Mouse (Mus musculus) gastrocnemius, postnatal 25 days (tissue): ENCODE results near the gene Rnf167. TPM values are rescaled to one million over a fixed set of nuclear protein-coding genes. Genes with fewer than 3 reads are reported as not detected.

Source experiments
- DNase-seq: peaks from one replicate; pipeline ENCODE4 v3.0.0; 2022
- total RNA-seq, 2 experiments: library from RNA; stranded (reverse); gene quantifications; 1 replicate in 1 of 2; 2 replicates in 1 of 2; pipeline ENCODE4 v1.2.3; 2021

The Rnf167 gene
- total RNA-seq, 2 experiments from 2014 or later: 29.5 to 32.6 TPM

- DNase-seq: peak; percentile 91
Measured at GRCm38 (mm10) chr11:70654923-70655570, 8.0 kb downstream of the Rnf167 start.

DNA sequence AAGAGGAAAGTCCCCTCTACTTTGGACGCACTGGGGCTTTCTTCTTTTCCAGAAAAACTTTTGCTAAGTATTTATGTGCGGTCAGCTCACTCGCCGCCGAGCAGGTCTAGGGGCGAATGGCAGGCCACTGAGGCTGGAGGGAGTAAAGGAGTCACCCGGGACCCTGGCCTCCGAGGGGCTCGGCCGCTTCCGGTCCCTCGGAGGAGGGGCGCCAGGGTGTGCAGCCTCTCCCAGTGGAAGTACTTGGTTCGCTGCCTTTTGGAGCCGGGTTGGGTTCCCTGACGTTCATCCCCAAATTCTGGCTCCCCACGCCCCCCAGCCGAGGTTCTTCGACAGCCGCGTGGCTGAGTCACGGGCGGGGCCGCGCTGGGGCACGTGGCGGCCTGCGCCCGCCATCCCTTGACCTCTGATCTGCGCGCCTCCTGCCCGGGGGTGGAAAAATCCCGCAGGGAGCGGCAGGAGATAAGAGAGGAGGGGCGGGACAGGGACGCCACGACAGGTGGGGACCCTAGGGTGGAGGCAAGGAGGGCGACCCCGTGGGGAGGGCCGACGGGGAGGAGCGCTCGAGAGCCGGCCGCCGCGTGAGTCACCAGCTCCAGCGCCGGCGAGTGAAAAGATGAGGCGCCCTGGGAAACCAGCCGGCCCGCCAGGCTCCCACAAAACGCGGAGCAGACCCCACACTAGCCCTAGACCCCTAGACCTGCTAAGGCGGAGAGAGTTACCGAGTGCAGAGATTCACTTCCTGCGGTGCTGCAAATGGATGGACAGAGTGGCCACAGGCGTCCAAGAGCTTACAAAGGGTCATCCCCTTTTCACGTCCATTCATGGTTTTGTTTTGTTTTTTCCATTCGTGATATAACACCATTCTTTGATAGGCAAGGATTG is 8.8 kb downstream of the Rnf167 start:
- DNase-seq: peak; percentile 79

DNA sequence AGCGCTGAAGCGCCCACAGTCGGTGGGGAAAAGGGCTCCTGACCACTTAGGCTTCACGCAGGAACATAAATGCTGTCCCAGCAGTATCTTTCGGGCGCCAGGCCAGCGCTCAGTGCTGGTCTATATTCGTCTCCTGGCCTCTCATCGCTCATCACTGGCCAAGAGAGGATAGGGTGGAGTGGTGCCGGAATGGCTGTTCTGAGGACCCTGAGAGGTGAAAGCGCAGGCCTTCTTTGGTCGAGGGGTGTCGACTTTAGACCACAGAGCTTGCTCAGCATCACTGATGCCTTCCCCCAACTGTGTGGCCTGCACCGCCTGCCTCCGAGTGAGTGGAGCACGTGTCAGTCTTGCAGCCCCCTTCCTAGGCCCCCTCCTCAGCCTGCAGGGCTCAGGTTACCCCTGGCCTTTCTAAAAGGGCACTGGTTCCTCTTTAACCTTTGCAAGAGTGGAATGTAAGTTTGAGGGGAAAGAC is 9.5 kb downstream of the Rnf167 start:
- DNase-seq: peak; percentile 86

DNA sequence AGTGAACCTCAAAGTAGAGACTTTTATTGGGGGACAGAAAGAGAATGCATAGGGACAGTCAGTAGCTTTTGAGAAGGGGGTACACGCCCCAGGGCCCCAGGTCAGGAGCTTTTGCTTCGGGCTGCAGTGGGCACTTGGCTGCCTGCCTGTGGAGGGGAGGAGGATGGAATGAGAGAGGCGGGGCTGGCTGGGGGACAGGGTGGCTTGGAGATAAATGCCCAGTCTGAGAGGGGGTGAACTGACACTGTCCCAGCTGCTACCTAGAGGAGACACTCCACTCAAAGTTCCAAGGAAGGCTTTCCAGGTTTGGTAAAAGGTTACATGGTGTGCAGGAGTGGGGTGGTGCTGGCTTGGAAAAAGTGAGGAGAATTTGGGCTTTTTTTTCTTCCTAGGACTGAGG is 9.9 kb downstream of the Rnf167 start, which contains the start of gene Eno3:
Gene Eno3 (plus strand): TSS at position 239 of the 400 bp plus-strand sequence.
- peak; percentile 79 for DNase-seq

DNA sequence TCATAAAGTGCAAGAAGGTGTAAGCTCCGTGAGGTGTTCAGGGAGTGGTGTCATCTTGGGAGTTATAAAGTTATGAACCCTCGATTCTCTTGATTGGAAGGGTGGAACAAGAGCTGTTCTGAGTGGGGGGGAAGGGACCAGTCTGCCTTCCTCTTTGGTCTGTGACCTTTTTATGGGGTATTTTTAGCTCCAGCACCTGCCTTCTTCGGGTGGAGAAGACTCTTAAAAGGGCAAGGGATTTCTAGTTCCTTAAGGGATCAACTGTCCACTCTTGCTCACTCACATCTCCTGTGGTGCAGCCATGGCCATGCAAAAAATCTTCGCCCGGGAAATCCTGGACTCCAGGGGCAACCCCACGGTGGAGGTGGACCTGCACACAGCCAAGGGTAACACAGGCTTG is 10.5 kb downstream of the Rnf167 start:
- DNase-seq: peak; percentile 57

- DNase-seq: no peak
Measured at GRCm38 (mm10) chr11:70657991-70658390, 11.0 kb downstream of the Rnf167 start.

DNA sequence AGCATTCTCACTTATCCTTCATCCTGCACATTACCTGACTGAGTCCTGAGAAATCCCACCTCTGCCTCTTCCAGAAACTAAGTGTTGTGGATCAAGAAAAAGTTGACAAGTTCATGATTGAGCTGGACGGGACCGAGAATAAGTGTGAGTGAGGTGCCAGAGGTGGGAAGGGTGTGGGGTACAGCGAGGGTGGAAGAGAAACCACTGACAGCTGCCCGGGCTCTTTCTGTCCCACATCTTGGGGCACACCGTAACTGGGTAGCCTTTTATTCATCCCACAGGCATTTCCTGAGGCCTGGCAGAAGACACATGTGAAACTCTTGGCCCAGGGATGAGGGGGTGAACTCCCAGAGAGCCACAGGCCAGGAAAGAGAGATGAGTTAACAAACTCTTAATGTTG is 11.5 kb downstream of the Rnf167 start:
- no peak for DNase-seq

- DNase-seq: no peak
Measured at GRCm38 (mm10) chr11:70658942-70659341, 11.9 kb downstream of the Rnf167 start.

GRCm38 (mm10) chr11:70660571-70660970 is 13.5 kb downstream of the Rnf167 start:
- DNase-seq: no peak

- DNase-seq: no peak
Measured at GRCm38 (mm10) chr11:70663101-70663500, 16.1 kb downstream of the Rnf167 start.

DNA sequence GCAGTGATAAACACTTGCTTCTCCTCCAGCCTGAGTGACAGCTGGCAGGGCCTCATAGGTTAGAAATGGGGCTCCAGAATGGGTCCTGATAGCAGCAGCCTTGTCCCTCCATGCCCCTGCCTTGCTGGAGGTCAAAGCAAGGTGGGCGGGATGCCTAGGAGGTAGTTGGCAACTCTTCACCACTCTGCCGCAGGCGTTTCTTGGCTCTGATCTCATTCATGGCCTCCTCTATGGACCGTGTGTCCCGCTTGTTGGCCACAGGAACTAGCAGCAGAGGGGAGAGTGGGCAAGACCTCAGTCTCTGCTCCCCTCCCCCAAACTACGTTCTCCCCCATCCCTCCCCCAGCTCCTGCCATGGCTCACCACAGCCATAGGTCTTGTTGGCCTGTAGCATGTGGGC is 16.9 kb downstream of the Rnf167 start:
- peak; percentile 64 for DNase-seq

DNA sequence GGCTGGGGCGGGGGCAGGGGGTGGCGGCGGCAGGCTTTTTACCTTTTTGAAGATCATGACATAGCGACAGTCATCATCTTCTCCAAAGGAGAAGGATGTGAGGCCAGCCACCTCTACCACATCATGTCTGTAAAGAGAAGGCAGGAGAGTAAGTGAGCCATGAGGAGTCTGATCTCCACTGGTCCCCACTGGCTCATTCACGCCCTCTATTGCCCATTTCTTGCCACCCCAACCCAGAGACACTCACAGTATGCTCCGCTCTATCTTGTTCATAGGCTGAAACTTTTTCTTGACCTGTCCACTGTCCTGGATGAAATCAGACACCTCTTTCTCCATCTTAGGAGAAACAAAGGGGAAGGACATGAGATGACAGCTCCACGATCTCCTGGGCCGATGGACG is 17.7 kb downstream of the Rnf167 start:
- DNase-seq: no peak

- no peak for DNase-seq
Measured at GRCm38 (mm10) chr11:70666687-70667086, 19.7 kb downstream of the Rnf167 start.

DNA sequence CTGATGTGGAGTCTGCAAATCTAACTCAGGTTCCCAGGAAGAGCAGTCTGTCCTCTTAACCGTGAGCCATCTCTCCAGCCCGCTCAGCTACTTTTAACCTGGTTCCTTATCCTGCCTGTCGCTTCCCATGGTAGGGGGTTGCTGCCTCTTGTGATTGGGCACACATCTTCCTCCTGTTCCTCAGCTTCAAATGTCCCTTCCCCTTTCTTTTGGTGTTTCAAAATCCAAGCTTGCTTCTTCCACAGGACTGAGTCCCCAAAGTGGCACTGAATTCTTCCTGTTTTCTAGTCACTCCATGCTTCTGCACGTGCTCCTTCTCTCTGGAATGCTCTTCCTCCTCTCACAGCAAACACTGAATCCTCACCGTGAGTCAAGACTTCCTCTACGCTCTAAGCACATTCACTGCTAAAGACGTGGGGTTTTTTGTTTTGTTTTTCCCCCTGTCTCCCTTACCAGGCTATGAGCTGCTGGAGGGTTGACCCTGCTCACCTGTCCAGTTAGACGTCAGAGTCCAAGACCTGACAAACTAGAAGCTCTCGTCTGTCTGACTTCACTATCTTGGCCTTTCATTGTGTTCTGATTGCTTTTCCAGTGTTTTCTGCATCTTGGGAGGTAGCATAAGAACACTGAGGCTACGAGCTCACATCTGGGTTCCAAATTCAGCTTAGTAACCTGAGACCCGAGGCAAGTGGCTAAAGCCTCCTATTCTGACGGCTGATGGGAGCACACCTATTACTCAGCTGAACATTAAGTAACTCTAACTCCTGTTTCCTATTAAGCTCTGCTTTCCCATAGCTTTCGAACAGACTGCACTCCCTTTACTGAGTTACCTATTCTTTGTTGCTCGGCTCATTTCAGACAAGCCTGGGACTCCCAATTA is 20.5 kb downstream of the Rnf167 start:
- no peak for DNase-seq

GRCm38 (mm10) chr11:70668335-70668770 is 21.3 kb downstream of the Rnf167 start:
- peak; percentile 84 for DNase-seq

DNA sequence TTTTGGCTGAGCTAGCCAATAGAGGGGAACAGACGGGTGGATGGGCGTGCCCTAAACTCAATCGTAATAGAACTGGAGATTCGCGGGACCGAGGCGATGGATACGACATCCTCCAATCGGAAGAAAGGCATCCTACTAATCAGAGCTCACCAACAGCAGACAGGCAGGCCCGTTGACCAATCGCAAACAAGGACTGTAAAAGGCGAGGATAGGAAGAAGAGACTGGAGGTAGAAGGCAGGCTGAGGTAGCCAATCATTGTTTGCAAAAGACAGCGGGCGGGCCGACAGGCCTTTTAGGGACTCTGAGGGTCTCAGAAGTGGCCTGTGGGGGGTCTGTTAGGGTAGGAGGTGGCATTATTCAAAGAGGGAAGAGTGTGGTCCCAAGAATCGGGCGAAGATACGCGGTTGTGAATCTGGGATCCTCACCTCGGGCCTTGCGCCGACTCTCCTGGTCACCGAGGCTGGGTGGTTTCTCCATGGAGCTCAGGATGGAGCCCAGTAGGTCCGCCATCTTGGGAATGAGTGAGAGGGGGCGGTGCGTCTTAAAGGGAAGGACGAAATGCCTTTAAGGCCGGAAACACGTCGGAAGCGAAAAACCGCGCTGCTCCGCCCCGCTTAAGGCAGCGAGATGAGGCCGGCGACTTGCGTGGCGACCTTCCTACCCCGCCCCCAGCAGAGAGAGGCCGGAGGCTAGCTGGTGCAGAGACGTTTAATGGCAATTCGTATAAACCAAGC is 21.9 kb downstream of the Rnf167 start, which contains the start of gene Spag7:
Gene Spag7 (minus strand): TSS at position 646 of the 735 bp plus-strand sequence.
- peak; percentile 98 for DNase-seq

DNA sequence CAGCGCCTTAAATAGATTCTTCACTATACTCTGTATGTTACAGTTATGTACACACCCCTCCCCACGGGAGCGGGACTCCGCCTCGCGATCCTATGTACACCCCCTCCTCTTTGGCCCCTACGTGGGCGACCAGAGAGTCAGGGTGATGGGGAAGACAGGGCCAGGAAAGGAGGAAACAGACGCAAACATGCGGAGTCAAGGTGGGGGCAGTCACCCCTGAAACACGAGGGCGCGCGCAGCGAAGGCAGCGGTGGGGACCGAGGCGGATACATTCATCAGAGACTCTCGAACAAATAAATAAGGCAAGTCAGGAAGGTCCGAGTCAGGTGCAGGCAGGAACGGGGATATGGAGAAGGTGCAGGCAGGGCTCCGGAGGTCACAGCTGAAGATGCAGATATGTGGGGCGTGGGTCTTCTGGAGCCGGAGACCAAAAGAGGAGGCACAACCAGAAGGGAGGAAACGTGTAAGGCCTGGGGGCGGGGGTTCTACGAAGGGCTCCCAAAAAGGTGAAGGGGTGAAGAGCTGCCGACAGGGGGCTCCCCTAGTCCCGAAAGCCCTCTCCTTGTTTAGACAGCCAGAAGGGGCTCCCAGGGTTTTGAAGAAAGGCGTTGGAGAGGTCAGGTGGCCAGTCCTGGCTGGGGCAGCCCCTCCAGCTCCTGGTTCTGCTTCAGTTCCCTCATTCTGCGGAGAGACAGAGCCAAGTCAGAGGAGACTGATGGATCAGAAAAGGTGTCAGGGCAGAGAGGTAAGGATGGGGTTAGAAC is 22.7 kb downstream of the Rnf167 start:
- DNase-seq: peak; percentile 74

DNA sequence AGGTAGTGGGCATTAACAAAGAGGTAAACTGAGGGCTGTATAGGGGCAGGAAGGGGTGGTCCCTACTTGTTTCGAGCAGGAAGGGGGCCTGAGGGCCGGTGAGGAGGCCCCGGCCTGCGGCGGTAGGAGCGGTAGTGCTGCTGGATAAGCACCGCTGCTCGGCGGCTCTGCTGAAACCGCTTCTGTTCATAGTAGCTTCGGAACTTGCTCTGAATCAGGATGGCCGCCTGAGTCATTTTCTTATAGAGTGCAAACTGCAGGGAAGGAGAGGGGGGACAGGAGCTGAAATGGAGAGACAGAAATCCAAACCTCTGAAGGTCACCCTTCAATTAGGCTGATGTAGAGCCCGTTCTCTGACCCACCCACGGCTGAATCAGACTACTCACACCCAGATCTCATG is 23.4 kb downstream of the Rnf167 start:
- no peak for DNase-seq

DNA sequence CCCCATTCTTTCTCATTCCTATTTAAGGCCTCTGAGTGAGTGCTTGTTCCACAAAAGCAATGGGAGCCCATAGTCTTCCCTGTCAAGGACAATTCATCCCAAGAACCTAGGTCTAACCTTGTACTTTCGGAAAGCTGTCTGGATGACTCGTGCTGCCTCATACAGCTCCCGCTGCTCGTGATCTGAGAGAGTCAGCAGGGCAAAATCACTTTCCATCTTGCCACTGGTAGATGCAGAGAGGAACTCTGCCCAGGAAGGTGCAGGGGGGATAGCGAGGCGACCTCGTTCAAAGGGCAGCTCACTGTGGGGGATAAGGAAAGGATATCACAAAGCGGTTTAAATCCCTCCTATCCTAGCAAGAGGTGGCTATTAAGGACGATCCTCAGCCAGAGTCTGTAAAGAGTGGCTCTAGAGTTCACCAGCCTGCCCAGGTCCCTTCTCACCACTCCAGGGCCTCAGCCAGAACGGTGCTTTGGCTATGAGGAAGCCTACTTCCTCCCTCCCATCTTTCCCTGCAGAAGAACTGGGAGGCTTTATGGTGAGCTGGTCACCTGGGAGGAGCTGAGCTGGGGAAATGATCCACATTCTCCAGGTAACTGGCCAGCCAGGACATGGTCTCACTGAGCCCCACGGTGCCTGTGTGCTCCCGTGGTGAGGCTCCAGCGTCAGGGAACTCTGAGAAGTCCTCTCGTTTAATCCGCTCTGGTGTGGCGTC is 24.5 kb downstream of the Rnf167 start:
- DNase-seq: no peak

DNA sequence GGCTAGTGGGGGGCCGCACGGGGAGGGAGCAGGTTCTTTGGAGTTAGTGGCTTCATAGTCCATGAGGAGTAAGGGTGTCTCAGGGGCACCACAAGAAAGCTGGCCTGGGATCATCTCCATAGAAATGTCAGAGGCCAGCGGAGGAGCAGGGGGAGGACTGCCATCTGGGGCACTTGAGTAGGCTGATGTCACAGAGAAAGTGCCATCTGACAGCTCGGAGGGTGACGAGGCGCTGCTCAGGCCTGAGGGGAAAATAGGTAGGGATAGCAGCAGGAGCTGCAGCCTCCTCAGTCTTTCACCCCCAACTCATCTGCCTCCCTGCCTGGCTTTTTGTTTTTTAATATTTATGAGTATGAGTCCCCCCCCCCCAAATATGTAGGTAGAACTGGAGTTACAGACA is 27.0 kb downstream of the Rnf167 start:
- DNase-seq: no peak
